Mouse (Mus musculus): Measurements from ENCODE around the gene 5330417C22Rik.
A peak's percentile ranks its signal among the peaks of the same experiment; 100 is the strongest.

5330417C22Rik gene

GRCm38 (mm10) chr3:108466425-108466824, 69.9 kb downstream of the 5330417C22Rik start:
- DNase-seq (ENCODE audit: low spot score) = peak; percentile 20

GRCm38 (mm10) chr3:108458866-108459265, 77.5 kb downstream of the 5330417C22Rik start:
- DNase-seq (ENCODE audit: low spot score) = no peak

GRCm38 (mm10) chr3:108458380-108458779, 78.0 kb downstream of the 5330417C22Rik start:
- no peak for DNase-seq (ENCODE audit: low spot score)

GRCm38 (mm10) chr3:108454172-108454571, 82.2 kb downstream of the 5330417C22Rik start:
- DNase-seq (ENCODE audit: low spot score) = no peak

- no peak for DNase-seq (ENCODE audit: low spot score)
These were observed 84.4 kb downstream of the 5330417C22Rik start for GRCm38 (mm10) chr3:108451969-108452368.

GRCm38 (mm10) chr3:108445366-108445705, 91.0 kb downstream of the 5330417C22Rik start:
- DNase-seq (ENCODE audit: low spot score) = no peak

- DNase-seq (ENCODE audit: low spot score) = peak; percentile 95
These were observed 91.5 kb downstream of the 5330417C22Rik start, which contains the start of gene Sars for GRCm38 (mm10) chr3:108444698-108445365. Gene Sars (minus strand): TSS chr3:108445209.

GRCm38 (mm10) chr3:108444029-108444428, 92.3 kb downstream of the 5330417C22Rik start:
- DNase-seq (ENCODE audit: low spot score) = no peak

- no peak for DNase-seq (ENCODE audit: low spot score)
These were observed 100.0 kb downstream of the 5330417C22Rik start for GRCm38 (mm10) chr3:108436380-108436714.

GRCm38 (mm10) chr3:108435701-108436379, 100.5 kb downstream of the 5330417C22Rik start:
- DNase-seq (ENCODE audit: low spot score) = no peak

GRCm38 (mm10) chr3:108433881-108434495, 102.3 kb downstream of the 5330417C22Rik start:
- no peak for DNase-seq (ENCODE audit: low spot score)

- peak; percentile 92 for DNase-seq (ENCODE audit: low spot score)
These were observed 103.0 kb downstream of the 5330417C22Rik start for GRCm38 (mm10) chr3:108433188-108433880.

- DNase-seq (ENCODE audit: low spot score) = peak; percentile 66
These were observed 103.7 kb downstream of the 5330417C22Rik start for GRCm38 (mm10) chr3:108432542-108433187.

GRCm38 (mm10) chr3:108425624-108426018, 110.7 kb downstream of the 5330417C22Rik start:
- DNase-seq (ENCODE audit: low spot score) = no peak

- peak; percentile 55 for DNase-seq (ENCODE audit: low spot score)
These were observed 111.3 kb downstream of the 5330417C22Rik start for GRCm38 (mm10) chr3:108424944-108425623.

GRCm38 (mm10) chr3:108423844-108424801, 112.2 kb downstream of the 5330417C22Rik start:
- peak; percentile 71 for DNase-seq (ENCODE audit: low spot score)

GRCm38 (mm10) chr3:108423006-108423405, 113.3 kb downstream of the 5330417C22Rik start:
- DNase-seq (ENCODE audit: low spot score) = no peak

GRCm38 (mm10) chr3:108415831-108416223, 120.5 kb downstream of the 5330417C22Rik start:
- peak; percentile 92 for DNase-seq (ENCODE audit: low spot score)

GRCm38 (mm10) chr3:108414857-108415830, 121.2 kb downstream of the 5330417C22Rik start, which contains the start of gene Celsr2:
Gene Celsr2 (minus strand): TSS chr3:108415552.
- peak; percentile 55 for DNase-seq (ENCODE audit: low spot score)
